Mouse (Mus musculus) left cerebral cortex, postnatal 4 days (tissue): ENCODE results near the gene Fam3c. TPM values are rescaled to one million over a fixed set of nuclear protein-coding genes. Genes with fewer than 3 reads are reported as not detected.
A peak's percentile ranks its signal among the peaks of the same experiment; 100 is the strongest.

ENCODE experiments used
- DNase-seq: peaks from one replicate; pipeline ENCODE4 v3.0.0-alpha.2; 2022
- intact Hi-C: fragments of 180-260 bp; cut with DNase I; formaldehyde crosslinking; loops from one replicate; pipeline ENCODE4 v1.15.1; 2025
- total RNA-seq, 2 experiments: library from RNA; stranded (reverse); gene quantifications; 2 replicates each; pipeline ENCODE4 v1.2.3; 2021

Gene Fam3c
- 100 to 1,000 TPM; 105 to 110 TPM for total RNA-seq

- intact Hi-C loops, result no loop called here
- peak; percentile 95 for DNase-seq
Observed at GRCm38 (mm10) chr6:22356086-22356507, at the start of gene Fam3c. Gene Fam3c (minus strand): TSS chr6:22356243.

GRCm38 (mm10) chr6:22405021-22405420 is 49.0 kb upstream of the Fam3c start:
- intact Hi-C loops, result no loop called here
- DNase-seq, result no peak

- DNase-seq, result no peak
- intact Hi-C loops, result no loop called here
Observed at GRCm38 (mm10) chr6:22403736-22404135, 47.7 kb upstream of the Fam3c start.

- no peak for DNase-seq
- intact Hi-C loops, result no loop called here
Observed at GRCm38 (mm10) chr6:22403317-22403716, 47.3 kb upstream of the Fam3c start.

GRCm38 (mm10) chr6:22402548-22403164 is 46.6 kb upstream of the Fam3c start:
- intact Hi-C loops, result no loop called here
- DNase-seq, result no peak

GRCm38 (mm10) chr6:22402037-22402436 is 46.0 kb upstream of the Fam3c start:
- DNase-seq, result no peak
- intact Hi-C loops, result no loop called here

- intact Hi-C loops, result no loop called here
- no peak for DNase-seq
Observed at GRCm38 (mm10) chr6:22398079-22398774, 42.2 kb upstream of the Fam3c start.

- no peak for DNase-seq
- intact Hi-C loops, result no loop called here
Observed at GRCm38 (mm10) chr6:22395207-22395606, 39.2 kb upstream of the Fam3c start.

- intact Hi-C loops, result no loop called here
- DNase-seq, result no peak
Observed at GRCm38 (mm10) chr6:22390654-22391365, 34.8 kb upstream of the Fam3c start.

GRCm38 (mm10) chr6:22385254-22385870 is 29.3 kb upstream of the Fam3c start:
- intact Hi-C loops, result no loop called here
- no peak for DNase-seq

GRCm38 (mm10) chr6:22380269-22380668 is 24.2 kb upstream of the Fam3c start:
- intact Hi-C loops, result loop anchor here (5.0 kb wide), 1 partner anchor 37 kb away; no protein-coding TSS in a partner anchor
- no peak for DNase-seq

GRCm38 (mm10) chr6:22379831-22380230 is 23.8 kb upstream of the Fam3c start:
- intact Hi-C loops, result loop anchor here (5.0 kb wide), 1 partner anchor 37 kb away; no protein-coding TSS in a partner anchor
- DNase-seq, result no peak

- DNase-seq, result no peak
- intact Hi-C loops, result no loop called here
Observed at GRCm38 (mm10) chr6:22378462-22378861, 22.4 kb upstream of the Fam3c start.

- intact Hi-C loops, result no loop called here
- DNase-seq, result no peak
Observed at GRCm38 (mm10) chr6:22374791-22375190, 18.7 kb upstream of the Fam3c start.

- no peak for DNase-seq
- intact Hi-C loops, result no loop called here
Observed at GRCm38 (mm10) chr6:22373476-22373875, 17.4 kb upstream of the Fam3c start.

GRCm38 (mm10) chr6:22366977-22367376 is 10.9 kb upstream of the Fam3c start:
- intact Hi-C loops, result no loop called here
- no peak for DNase-seq

GRCm38 (mm10) chr6:22363590-22363989 is 7.5 kb upstream of the Fam3c start:
- no peak for DNase-seq
- intact Hi-C loops, result no loop called here

- intact Hi-C loops, result no loop called here
- no peak for DNase-seq
Observed at GRCm38 (mm10) chr6:22361941-22362340, 5.9 kb upstream of the Fam3c start.

- intact Hi-C loops, result no loop called here
- DNase-seq, result no peak
Observed at GRCm38 (mm10) chr6:22359019-22359418, 3.0 kb upstream of the Fam3c start.

GRCm38 (mm10) chr6:22357351-22357750 is 1.3 kb upstream of the Fam3c start:
- intact Hi-C loops, result no loop called here
- DNase-seq, result no peak

GRCm38 (mm10) chr6:22355396-22356085 is 502 bp downstream of the Fam3c start:
- intact Hi-C loops, result no loop called here

More at GRCm38 (mm10) chr6:22355396-22356085, 502 bp downstream of the Fam3c start:
- no peak for DNase-seq
